Mouse (Mus musculus): ENCODE measurements around the gene Herpud2.
"Not testable (repeated sequence)": the region's sequence is repeated elsewhere in the genome, so short reads cannot be mapped to it uniquely, and the experiment has no call there.

Gene Herpud2

DNA sequence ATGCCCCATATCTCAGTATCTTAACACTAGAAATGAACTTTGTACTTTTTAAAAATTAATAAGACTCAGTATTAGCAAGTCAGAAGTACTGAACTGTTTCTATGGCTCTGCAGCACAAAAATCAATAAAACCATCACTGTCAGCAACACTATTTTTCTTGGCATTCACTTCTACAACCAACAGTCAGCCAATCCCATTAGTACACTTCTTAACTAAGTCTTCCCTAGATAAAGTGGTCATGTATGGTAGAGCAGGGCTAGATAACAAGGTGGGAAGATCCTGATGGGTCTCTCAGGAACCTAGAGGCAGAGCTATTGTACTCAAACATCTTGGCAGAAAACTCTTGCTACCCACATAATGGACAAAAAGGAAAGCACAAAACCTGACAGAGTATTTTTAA is 7.7 kb downstream of the Herpud2 start:
- no peak for DNase-seq

DNA sequence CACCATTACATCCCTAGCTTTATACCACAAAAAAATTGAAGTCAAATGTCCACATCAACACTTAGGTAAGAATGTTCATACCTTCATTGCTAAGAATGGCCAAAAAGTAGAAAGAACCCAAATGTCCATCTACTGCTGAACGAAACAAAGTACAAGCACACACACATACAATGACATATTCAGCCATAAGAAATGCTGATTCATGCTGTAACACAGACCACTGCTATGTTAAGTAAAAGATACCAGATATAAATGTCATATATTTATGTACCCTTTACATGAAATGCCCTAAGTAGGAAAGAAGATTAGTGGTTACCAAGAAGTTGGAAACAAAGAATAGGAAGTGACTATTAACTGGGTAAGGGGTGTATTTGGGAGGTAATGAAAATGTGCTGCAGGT is 8.6 kb downstream of the Herpud2 start:
- no peak for DNase-seq

DNA sequence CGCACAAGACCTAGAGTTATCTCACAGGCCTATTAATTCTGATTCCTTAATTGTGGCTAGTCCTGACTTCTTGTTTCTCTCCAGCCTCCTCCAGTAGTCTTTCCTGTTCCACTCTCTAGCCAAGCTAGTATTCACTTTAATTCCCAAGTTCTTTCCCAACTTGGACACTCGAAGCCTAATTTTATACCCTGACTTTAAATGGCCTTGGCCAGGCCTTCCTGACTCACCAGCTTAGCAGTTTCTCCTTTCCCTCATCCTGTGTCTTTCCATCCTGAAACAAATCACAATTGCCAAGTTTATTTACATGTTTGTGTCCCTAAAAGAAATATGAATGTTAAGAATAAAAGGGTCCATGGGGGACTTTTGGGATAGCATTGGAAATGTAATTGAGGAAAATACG is 9.6 kb downstream of the Herpud2 start:
- DNase-seq, result no peak

DNA sequence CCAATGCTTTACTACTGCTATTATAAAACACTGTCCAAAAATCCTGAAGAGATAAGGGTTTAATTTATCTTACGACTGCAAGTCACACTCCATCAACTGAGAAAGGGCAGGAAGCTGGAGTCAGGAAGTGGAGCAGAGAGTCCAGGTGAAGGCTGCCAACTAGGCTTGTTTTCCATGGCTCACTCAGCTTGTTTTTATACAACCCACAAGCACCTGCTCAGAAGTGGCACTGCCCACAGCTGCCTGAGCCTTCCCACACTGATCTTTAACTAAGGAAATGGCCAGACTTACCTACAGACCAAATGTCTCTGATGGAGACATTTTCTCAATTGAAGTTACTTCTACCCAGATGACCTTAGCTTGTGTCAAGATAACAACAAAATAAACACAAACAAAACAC is 11.3 kb downstream of the Herpud2 start:
- DNase-seq, result peak; percentile 51

DNA sequence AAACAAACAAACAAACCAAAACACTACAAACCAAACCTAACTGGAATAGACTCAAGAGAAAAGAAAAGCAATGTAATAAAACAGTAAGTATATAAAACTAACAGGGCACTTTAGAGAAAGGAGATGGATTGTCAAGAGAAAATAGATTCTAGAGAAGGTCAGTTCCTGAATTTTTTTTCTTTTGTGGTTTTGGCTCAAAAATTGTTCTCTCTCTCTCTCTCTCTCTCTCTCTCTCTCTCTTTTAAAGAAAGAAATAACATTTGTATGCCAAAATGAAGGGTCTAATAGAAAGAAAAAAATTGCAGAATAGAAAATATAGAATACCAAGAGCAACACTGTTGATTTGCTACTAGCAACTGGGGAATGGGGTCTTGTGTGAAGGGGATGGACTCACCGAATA is 12.7 kb downstream of the Herpud2 start:
- DNase-seq, result no peak

DNA sequence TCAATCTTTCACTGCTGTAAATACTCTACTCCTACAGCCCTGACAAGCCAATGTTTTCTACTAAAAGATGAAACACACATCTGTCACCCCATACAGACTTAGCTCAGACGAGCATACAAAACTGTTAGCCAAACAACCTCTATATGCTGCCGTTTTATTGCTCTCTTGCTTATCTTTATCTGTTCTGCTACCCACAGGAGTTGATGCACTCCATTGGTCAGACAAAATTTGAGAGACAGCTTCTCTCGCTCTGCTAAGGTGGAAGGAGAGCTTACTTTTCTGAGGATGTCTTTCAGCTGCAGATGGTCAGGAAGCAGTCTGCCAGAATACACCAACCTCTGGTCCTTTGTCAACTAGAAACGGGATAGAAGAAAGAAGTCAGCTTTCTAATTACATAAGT is 18.7 kb downstream of the Herpud2 start:
- no peak for DNase-seq

DNA sequence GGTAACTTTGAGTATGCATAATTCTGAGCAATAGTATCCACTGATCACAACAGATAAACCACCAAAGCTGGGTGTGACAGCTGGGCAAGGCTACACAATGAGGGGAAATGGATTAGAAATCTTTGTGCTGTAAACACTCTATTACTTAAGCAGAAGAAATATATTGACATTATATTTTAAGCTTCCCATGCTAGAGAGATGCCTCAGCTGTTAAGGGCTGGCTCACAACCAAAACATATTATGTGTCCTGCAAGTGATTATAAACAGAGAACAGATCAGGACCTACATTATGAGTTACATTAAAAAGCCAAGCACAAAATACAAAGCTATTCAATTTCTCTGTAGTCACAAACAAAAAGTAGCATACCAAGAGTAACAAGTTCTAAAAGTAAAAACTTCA is 19.4 kb downstream of the Herpud2 start:
- DNase-seq, result no peak

DNA sequence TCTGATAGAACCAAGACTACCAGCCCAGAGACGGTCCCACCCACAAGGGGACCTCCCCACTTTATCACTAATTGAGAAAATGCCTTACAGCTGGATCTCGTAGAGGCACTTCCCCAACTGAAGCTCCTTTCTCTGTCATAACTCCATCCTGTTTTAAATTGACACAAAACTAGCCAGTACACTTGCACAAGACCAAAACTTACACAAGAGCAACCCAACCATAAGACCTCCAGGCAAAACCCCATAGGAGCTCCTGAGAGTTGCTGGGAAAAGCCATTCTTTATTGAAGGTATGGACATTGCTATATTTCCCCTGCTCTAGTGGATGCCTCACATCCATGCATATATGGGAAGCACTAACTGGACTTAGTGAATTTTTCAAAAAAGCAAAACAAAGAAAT is 27.6 kb downstream of the Herpud2 start:
- DNase-seq, result peak; percentile 7

DNA sequence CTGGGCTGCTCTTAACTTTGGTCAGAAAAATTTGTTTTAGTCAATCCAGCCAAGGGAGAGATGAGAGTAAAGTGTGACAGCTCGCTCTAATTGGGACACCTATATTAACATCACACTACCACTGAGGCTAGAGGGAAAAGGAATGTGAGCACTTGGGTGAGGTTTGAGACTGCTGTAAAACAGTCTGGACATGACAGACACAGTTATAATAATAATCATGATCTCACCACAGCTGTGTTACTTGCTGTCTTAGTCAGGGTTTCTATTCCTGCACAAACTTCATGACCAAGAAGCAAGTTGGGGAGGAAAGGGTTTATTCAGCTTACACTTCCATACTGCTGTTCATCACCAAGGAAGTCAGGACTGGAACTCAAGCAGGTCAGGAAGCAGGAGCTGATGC is 28.0 kb downstream of the Herpud2 start:
- DNase-seq, result not testable (repeated sequence)

DNA sequence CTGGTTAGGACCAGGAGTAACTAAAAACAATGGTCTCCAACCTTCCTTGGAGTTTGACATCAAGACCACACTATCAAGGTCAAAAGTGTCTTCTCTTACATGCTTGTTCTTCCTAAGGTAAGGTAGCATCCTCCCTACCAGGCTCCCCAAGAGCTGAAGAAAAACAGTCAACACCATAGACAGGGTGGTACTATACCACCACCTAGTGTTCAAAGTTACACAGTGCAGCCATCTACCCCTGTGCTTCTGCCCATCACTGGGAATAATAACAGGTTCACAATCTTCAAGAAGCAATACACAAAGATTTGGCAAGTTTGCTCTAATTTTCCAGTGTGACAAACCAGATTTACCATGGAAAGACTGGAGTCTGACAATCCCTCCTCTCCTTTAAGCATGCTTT is 47.0 kb downstream of the Herpud2 start:
- peak; percentile 62 for DNase-seq

DNA sequence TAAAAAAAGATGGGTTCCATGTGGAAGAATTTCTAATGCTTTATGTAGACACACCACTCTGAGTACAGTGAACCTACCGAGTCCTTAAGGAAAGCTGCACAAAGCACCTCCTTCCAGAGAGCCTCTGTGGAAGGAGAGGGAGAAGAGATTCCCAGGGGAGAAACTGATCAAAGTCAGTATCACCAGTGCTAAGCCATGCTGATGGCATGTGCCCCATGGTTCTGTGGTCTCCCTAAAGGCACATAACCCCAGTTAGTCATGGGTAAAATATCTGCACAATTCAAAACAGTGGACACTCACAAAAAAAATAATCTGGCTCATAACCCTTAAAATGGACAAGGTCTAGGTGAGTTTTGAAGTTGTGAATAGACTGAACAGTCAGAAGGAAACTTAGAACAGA is 48.7 kb downstream of the Herpud2 start:
- DNase-seq, result no peak

DNA sequence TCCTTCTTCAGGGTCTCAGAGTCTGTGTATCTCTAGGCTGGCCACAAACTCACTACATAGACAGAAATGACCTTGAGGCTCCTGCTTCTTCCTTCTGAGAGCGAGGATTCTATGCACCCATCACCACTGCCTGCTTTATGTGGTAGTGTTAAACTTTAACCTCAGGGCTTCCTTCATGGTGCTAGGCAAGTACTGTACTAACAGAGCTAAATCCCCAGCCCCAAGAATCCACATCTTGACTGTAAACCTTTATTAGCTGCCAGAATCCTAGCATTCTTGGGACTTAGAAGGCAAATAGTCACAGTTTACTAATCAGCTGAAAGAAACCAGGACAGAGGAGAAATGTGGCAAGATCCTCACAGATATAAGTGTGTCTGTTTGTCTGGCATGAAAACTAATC is 60.8 kb downstream of the Herpud2 start:
- DNase-seq, result no peak

DNA sequence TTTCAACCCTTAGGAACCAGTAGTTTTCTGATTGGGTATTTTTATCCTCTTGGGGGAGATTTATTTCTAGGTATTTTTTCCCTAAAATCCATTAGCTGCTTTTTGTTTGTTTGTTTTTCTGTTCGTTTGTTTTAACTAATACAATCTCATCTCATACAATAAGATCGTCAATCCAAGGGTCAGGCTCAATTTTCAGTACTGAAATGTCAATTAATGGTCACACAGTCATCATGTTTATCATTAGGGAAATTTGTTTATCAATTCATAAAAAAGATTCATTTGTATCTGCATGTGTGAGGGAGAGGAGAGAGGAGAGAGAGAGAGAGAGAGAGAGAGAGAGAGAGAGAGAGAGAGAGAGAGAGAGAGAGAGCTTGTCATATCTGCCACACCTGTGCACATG is 62.5 kb downstream of the Herpud2 start, which contains the start of gene Gm10181:
Gene Gm10181 (plus strand): TSS at position 301 of the 400 bp plus-strand sequence.
- DNase-seq, result no peak

DNA sequence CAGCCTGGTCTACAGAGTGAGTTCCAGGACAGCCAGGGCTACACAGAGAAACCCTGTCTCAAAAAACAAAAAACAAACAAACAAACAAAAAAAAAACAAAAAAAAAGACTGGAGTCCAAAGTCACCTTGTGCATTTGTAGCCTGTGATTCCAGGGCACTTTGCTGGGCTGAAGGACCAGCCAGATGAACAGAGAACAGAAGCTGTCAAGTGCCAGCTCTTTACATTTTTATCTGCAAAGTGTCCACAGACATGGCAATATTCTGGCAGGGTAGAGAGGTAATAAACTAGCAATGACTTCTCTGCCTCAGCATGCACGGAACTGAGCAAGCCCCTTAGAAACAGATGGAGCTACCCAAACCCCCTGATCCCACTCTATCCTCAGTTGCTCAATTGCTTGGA is 75.1 kb downstream of the Herpud2 start:
- no peak for DNase-seq

DNA sequence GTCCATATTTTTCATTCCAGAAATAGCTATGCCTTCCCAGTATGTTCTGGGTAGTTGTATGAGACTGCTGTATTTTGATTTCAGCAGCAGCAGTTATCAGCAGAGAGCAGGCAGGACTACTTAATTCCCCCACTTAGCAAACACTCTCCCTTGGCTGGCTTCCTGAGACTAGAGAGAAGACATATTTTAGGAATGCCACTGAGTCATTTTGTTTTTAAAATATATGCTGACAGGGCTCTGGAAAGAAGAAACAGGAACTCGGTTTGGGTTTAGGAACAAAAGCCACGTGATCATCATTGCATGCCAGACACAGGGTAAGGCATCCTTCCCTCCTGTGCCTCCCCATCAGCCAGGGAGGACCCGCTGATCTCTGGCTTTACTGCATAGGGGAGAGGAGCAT is 75.6 kb downstream of the Herpud2 start:
- DNase-seq, result peak; percentile 31

DNA sequence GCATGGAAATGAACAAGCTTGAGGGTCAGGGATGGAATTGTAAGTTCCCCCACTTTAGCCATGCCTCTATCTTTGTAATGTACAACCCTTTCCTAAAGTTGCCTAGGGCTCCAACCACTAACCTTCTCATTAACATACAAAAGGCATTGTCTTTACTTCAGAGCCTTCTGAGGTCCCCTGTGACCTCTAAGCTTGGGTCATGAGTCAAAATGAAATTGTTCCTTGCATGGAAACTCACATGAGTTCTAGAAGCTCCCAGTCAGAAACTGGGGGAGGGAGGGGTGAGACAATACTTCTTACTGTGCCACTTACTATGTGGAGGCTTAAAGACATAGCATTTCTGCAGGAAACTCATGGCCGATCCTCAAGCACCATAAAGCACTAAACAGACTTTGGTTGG is 79.0 kb downstream of the Herpud2 start:
- no peak for DNase-seq

DNA sequence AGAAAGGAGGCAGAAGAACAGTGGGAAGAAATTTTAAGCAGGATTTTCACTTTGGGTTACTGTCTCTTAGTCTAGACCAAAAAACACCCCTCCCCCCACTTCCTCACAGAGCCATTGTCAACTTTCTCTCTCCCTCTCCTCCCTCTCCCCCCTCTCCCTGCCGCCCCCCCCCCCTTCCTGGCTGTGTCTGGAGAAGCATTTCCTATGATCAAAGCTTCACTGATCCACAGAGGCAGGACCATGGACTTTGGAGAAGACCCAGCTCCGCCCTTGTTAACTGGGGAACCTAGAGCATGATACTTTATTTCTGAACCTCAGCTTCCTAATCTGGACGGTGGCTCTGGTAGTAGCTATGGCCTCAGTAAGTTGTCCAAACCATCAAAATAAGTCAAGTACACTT is 92.9 kb downstream of the Herpud2 start:
- peak; percentile 32 for DNase-seq
